Mouse (Mus musculus) liver, embryonic 14 days (tissue): ENCODE data around the gene Itsn2. TPM values are rescaled to one million over a fixed set of nuclear protein-coding genes. Genes with fewer than 3 reads are reported as not detected.

Experiments
- polyA plus RNA-seq: library from polyadenylated mRNA; depleted of rRNA; stranded (reverse); fragments of >200 nt; gene quantifications from 2 replicates; pipeline ENCODE4 v1.2.3, GENCODE M21; 2012; rRNA removed

Gene Itsn2
- polyA plus RNA-seq, result 13.3 and 15.5 TPM in 2 replicates

DNA sequence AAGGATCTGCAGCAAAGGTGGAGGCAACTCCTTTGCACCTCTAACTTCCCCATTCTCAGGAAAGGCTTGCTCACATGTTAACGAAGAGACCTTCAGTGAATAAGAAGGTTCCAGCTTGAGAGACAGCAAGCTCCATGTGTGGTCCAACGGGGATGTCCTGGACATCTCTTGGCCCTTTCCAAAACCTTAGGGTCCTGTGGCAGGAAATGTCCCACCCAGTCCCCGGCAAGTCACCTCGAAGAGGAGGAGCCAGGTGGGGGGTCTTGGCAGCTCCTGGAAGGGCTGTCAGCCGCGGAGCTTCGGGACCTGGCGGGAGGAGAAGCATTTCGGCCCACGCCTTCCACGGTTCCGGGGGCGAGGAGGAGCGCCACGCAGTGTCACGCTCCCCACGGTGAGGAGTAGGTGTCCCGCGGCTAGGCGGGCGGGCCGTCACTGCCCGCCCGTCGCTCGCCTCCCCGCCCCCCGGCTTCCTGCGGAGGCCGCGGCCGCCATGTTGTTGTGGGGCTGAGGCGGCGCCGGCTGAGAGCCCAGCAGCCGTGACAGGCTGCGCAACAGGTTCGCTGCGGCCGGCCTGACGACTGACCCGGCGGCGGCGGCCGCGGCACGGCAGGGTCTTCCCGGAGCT lies at the start of gene Itsn2, which contains the start of gene Gm3625:
TSS of gene Itsn2 (plus strand) at position 98 of the 625 bp plus-strand sequence.
TSS of gene Gm3625 (minus strand) at position 387 of the 625 bp plus-strand sequence.

DNA sequence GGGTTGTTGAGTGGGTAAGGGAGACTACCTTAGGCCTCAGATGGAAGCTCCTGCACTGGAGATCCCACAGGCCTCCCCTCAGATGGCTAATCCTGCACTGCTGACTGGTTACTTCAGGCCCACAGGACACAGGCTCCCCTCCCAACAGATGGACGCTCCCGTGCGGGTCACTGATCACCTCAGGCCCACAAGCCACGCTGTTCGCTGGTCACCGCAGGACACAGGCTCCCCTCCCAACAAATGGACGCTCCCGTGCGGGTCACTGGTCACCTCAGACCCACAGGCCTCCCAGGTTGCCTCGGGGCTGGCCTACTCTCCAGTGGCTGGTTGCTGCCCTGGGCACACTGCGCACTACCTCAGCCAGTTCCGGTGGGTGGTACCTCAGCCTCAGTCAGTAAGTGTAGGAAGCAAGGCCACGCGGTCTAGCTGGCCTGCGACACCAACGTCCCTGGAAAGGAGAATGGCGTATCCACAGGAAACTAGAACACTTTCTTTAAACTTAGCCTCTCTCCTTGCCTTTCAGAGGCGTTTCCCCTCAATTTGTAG lies 145.7 kb downstream of the Itsn2 start, which contains the start of gene Fam228a:
TSS of gene Fam228a (minus strand) at position 400 of the 546 bp plus-strand sequence.

Other genes with a start within 250 kb of the Itsn2 start
- gene Ncoa1, start 115.5 kb upstream of the Itsn2 start, polyA plus RNA-seq, result 1.7 and 1.8 TPM in 2 replicates
- not detected in 2 replicates for gene Gm3625, start 289 bp downstream of the Itsn2 start, polyA plus RNA-seq
- 0.14 and 0.15 TPM in 2 replicates for gene Fam228a, start 145.8 kb downstream of the Itsn2 start, polyA plus RNA-seq
- 0.52 and 0.54 TPM in 2 replicates for gene Pfn4, start 176.4 kb downstream of the Itsn2 start, polyA plus RNA-seq
- gene Fam228b, start 176.6 kb downstream of the Itsn2 start, polyA plus RNA-seq, result 0.93 and 1.0 TPM in 2 replicates
- 82.9 and 86.2 TPM in 2 replicates for gene Sf3b6, start 224.9 kb downstream of the Itsn2 start, polyA plus RNA-seq
- 2.7 and 2.9 TPM in 2 replicates for gene Fkbp1b, start 249.0 kb downstream of the Itsn2 start, polyA plus RNA-seq